Mouse (Mus musculus) heart, postnatal 36 days (tissue): Measurements from ENCODE around the gene Mast4. TPM values are rescaled to one million over a fixed set of nuclear protein-coding genes. Genes with fewer than 3 reads are reported as not detected.

Source experiments
- DNase-seq, 2 experiments: peaks; one replicate each; pipeline ENCODE4 v3.0.0; 2021 to 2022
- intact Hi-C: fragments of 180-260 bp; cut with DNase I; formaldehyde crosslinking; loops from one replicate; pipeline ENCODE4 v1.15.1; 2025
- total RNA-seq, 2 experiments: library from RNA; stranded (reverse); gene quantifications; 2 replicates each; pipeline ENCODE4 v1.2.3; 2021

The Mast4 gene
- total RNA-seq, 2 experiments from 2014 or later, result 26.8 to 29.3 TPM

DNA sequence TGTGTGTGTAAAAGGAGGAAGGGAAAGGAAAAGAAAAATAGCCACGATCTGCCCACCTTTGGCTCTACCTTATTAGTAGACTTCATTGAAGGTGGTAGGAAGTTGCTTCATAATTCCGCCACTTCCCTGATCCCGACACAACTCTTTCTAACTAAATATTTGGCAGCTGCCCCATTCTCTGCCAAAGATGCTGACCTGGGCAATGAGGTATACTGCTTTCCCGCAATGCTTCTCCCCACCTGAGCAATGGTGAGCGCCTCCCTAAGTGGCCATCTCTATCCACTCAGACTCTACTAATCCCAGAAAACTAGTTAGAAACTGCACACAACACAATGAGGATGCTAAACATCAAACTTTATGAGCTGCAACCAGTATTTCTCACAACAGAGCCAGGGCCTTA lies 129.1 kb downstream of the Mast4 start:
- no peak for DNase-seq
- intact Hi-C loops, result no loop called here

DNA sequence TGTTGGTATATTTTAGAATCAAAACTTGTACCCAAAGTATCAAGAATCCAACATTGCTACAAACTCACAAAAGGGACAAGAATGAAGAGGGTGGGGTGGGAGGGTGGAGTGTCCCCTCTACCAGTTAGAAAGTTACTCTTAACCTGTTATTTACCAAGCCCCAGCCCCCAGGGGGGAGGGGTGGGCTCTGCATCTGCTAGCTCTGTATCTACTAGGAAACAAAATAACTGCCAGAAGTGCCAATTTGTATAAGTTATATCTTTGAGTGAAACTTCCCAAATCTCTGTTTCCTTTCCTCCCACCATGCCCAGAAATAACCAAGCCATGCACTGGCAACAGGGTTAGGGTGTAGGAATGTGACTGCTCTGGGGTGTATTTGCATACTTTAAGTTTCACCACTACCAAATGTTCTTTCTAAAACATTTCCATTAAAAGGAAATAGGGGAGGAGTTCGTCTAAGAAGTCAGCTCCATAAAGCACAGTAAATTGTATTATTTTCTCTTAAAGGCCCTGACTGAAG lies 130.9 kb downstream of the Mast4 start:
- intact Hi-C loops, result no loop called here
- no peak for DNase-seq

DNA sequence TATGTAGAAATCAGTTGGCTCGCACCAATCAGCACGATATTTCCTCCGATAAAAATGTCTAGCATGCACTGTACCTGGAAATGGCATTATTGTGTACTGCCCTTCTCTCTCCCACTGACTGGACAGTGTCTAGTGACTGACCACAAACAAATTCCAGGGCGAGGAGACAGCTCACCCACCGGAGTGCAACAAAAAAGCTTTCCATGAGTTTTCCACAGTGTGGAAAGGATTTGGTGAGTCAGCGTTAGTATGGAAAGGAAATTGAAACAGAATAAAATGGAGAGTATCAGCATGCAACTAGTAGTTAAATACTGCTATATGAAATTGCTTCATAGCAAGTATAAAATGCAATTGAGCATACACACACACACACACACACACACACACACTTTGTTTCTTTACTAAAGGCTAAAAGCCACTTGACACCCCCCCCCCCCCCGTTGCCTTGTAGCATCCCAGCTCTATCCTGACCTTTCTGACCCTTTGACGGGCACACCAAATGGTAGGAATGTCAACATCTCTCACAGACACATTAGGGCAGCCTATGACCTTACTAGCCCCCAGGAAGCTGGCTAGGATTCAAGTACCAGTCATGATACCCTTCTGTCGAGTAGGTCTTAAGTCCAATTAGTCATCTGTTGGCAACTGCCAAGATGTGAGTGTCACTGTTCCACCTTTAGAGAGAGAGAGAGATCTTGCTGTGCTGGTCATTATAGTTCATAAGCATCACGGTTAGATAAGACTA lies 133.1 kb downstream of the Mast4 start:
- intact Hi-C loops, result no loop called here

DNA sequence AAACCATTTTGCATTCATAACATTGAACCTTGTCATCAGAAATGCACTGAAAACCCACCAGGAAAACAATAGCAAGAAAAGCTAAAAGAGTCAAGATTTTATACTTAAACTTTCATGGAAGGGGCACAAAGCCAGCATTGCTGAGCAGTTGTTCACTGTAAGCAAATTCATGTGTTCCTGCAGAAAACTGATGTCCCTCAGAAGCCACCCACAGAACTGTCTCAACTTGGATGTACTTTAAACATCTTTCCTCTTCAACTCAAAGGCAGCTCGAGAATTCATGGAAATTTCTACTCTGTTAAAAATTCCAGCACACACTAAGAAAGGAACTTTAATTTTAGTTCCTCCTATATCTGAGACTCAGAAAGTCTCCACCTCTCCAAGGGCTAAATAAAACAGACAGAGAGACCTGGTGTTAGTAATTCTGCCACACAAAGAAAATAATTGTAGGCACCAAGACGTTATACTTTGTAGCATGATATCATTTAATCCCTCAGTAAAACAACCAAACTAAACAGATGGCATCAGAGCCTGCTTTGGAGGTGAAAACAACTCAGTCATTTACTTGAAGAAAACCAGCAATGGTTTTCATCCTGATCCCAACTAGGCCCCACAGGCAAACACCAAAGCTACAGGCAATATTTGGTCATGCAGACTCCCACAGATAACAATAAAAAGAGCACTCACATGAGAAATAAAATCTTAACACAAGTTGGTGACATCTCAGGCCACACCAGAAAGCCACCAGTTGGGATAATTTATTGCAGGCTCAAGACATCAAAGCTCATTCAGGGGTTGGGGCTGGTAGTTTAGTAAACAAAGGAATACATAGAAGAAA lies 134.3 kb downstream of the Mast4 start:
- DNase-seq, result no peak
- intact Hi-C loops, result no loop called here

More for the DNA sequence above, 133.1 kb downstream of the Mast4 start:
- no peak for DNase-seq

DNA sequence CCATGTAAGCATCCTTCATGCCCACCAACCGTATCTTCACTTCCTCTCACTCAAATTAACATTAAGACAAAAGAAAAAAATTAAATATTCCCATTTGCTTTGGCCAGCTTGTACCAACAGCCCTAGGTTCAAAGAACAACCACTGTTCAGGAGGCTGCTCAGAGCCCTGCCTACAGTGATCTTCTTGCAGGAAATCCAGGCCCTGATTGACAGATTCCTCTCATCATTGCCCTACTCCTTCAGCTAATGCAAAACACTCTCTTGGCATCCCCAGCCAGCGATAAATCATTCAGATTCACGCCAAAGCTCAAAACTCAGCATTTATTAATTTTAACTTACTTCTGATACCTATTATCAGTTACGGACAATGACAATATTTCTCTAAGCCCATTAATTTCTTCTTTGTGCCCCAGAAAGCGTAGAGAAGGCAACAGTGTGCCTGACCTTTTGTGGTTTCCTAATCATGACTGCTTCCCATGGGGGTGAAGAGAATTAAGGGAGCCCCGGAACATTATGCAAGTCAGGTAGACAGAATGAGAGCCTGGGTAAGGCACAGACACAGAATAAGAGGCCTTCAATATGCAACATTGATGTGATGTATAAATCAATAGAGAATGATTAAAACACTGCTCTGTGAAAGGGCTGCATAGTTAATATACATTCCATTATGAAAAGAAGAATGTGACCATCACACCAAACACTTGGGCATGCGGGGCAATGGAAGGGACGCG lies 135.9 kb downstream of the Mast4 start:
- no peak for DNase-seq
- intact Hi-C loops, result no loop called here

DNA sequence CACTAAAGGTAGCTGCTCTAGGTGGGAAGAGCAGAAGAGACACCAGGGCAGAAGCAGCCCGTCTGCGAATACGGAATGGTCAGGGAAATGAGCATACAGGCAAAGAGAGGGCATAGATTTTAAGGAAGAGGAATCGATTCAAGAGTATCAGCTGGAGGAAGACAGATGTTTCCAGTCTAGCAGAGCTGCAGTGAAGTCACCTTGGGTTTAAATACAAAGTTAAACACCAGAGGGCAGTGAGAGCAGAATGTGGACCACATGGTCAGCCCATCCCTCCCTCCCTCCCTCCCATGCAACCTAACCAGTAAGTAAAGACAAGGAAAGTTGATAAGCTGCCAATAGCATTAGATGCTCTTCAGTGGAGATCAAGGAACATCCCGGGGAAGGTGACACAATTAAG lies 138.0 kb downstream of the Mast4 start:
- no peak for DNase-seq
- intact Hi-C loops, result no loop called here

DNA sequence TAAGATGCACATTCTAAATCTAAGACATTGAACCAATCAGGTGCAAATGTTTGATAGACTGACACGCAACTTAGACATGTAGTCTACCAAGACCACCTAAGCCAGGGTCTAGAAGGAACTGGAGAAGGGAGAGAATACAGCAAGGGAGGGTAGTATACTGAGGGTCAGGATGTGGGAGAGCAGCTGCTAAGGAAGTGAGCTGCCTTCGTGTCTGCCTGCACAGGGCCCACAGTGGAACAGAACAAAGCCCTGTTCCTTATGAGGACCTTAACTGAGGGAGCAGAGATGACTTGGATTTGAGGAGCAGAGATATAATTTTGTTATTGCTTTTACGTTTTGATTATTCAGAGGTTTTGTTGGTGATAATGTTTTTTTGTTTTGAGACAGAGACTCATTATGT lies 138.4 kb downstream of the Mast4 start:
- intact Hi-C loops, result no loop called here
- no peak for DNase-seq

DNA sequence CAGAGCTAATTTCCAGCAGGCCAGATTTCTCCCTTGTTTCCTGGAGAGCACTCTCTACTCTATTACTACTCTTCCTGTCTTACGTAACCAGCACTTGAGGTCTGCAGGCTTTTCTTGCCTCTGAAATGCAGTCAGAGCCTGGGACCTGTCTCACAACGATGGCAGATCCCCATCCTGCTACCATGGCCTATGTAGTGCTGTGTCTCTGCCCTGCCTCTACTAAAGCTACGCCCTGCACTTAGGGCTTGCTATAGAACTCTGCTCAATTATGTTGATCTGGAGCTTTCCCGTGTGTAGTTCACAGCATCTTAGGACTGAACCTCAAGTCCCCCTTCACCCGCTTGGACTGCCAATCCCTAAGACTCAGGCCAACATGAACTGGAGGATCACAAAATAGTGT lies 150.7 kb downstream of the Mast4 start:
- no peak for DNase-seq
- intact Hi-C loops, result no loop called here

DNA sequence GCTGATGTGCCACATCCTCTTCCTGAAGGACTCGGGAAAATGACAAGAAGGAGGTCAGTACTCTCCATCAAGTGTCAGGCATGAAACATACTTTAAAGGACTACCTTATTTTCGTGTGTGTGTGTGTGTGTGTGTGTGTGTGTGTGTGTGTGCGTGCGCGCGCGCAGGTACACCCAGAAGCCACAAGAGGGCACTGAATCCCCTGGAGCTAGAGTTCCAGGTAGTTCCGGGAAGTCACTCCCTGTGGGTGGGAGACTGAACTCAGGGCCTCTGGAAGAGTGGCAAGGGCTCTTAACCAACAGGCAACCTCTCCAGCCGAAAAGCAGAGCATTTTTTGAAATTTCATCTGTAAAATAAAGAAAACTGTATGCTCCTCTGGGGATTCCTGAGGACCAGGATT lies 152.5 kb downstream of the Mast4 start:
- DNase-seq, result no peak
- intact Hi-C loops, result no loop called here

DNA sequence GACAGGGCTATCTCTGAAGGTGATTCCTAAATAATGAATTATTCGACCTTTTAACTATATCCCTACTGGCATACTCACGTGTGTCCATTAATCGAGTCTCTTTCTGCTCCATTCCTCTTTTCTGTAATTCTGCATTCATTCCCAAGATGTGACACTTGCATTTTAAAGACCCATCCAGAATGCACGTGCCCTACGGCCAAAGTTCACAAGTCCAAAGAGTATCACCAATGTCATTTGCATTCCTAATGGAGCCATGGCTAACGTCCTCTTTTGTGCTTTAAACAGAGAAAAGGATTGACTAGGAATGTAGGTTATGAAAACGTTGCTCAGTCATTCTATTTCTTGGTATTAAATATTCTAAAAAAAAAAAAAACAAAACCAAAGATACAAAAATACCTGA lies 157.4 kb downstream of the Mast4 start:
- DNase-seq, result no peak
- intact Hi-C loops, result no loop called here

DNA sequence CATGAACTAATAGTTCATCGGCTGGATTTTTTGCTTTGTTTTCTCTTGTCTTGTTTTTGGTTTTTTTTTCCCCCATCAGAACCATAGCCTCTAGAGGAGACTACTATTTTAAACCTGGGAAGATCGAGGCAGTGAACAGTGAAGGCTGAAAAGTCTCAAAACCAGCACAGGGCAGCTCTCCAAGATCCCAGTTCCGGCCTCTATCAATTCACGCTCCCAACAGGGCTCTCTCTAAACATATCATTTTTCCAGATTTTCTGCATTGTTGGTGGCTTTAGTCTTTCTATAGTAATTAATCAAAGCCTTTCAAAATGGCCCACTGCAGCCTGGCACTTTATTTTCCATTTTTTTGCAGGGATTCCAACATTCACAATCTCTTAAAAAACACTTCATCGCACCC lies 159.9 kb downstream of the Mast4 start:
- intact Hi-C loops, result loop anchor here (5.0 kb wide), 1 partner anchor 523 kb away; no protein-coding TSS in a partner anchor
- peak; percentile 11 to 17 for DNase-seq

DNA sequence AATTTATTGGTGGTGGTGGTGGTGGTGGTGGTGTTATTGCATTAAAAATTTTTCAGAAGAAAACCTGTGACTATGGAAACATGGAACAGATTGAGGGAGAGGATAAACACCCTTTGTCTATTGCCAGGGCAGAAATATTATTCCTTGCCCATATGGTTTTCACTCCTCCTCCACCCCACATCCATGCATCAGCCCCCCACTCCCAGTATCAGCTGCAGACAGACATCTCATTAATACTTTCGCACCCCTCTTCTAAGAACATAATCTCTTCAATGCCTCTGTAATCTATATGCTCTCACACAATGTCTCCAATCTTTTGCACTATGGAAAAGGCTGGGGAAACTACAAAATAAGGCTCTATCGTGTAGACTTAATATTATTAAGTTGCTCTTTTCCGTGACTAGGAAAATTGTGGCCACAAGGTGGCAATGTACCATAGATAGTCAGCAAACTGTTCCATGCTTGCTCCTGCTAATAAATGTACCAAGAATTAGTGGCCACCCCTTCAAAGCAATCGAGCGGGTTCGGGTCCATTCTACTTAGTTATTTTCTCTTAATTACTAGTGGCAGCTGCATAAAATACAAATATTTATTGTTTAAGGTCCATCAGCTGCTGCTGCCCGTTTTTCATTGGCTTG lies 160.6 kb downstream of the Mast4 start:
- intact Hi-C loops, result loop anchor here (1.0 to 5.0 kb wide), 3 partner anchors 159 to 524 kb away; no protein-coding TSS in a partner anchor
- peak; percentile 73 for DNase-seq

DNA sequence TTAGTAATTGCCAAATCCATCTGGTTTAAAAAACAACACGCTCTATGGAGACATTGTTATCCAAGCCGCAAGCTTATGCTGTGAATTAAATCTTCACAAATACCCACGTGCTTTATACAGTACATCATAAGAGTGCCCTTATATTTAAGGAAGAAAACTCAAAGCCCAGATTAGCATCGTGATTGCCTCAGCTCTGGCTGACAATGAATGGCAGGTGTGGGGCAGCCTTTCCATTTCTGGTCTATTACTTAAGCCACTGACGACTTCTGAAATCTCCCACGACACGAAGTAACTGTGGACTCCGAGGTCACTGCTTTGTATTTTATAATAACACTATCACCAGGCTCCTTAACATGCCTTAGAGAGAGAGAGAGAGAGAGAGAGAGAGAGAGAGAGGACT lies 182.4 kb downstream of the Mast4 start:
- intact Hi-C loops, result no loop called here
- no peak for DNase-seq

DNA sequence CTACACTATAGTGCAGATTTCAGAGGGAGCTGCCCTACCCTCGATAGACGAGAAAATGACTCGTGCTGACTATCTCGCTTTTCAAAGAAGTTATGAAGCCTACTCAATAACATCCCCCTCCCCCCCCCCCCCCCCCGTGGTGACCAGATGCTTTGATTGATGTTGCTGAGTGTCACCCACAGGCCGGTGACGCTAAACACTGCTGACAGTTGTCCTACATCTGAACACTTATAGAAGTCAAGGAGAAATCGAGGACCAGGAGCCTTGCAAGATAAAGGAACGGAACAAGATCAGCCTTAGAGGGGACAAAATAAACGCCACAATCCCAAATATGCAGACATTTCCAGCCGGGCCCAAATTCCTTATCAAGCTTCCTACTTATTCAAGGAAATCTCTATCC lies 183.1 kb downstream of the Mast4 start:
- no peak for DNase-seq
- intact Hi-C loops, result no loop called here

DNA sequence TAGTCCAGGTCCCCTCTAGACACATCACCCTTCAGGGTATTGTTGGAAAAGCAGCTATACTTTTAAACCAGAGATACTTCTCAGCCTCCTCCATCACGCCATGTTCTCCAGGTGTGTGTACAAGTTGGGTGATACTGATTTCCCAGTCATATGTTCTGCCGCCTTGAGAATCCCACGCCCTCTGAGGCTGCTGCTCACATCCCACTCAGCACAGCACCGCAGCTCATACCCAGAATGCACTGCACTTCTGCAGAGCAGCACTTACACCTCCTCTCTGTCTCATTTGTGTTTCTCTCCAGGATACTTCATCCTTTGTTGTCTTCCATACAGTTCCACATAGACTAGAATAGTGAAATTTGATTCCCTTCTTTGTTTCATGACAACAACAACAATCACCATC lies 183.6 kb downstream of the Mast4 start:
- DNase-seq, result no peak
- intact Hi-C loops, result no loop called here

DNA sequence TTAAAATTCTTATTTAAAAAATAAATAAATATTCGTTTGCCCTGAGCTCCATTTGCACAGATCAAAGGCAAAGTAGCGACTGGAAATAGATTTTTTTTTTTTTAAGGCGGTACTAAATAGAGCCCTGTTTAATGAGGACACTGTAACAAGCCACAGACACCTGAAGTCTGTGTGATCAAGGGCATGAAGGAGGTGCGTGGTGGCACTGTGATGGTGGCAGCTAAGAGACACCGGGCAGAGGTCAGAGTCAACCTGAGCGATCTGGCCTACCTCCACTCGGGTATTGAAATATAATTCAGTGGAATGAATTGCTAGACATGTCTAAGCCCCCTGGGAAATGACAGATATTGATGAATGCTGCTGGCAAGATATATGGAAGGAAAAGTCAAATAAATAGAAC lies 184.9 kb downstream of the Mast4 start:
- no peak for DNase-seq
- intact Hi-C loops, result no loop called here

DNA sequence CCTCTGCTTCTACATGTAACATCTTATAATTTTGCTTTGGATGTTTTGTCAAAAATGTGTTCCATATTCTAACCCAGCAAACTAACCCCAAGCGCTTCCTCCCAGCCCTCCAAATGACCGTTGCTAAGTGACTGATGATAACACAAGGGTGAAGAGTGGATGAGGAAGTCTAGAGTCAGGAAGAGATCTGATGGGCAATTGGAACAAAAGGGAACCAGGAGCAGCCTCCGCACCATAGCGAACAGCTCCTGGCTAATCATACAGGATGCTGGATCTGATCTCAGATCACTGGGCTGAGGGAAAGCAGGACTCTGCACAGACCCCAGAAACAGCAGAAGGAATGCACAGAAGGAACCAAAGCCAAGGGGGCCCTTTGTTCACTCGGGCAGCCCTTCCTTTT lies 190.0 kb downstream of the Mast4 start:
- intact Hi-C loops, result no loop called here
- no peak for DNase-seq

DNA sequence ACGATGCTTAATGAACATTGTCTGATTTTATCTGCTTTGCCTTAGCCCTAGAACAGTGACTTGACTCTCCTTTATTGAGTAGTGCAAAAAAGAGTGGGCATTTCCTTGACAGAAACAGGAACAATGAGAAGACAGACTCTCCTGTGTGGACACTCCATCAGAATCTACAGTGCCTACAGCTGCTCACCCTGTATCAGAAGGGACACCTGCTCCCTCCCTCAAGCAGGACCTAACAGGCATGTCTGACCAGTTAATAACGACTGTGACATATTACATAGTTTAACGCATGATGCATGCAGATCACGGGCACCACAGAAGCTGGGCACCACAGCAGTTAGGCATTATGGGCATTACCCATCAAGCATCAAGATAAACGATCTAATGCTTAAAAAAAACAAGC lies 193.0 kb downstream of the Mast4 start:
- intact Hi-C loops, result no loop called here
- no peak for DNase-seq

DNA sequence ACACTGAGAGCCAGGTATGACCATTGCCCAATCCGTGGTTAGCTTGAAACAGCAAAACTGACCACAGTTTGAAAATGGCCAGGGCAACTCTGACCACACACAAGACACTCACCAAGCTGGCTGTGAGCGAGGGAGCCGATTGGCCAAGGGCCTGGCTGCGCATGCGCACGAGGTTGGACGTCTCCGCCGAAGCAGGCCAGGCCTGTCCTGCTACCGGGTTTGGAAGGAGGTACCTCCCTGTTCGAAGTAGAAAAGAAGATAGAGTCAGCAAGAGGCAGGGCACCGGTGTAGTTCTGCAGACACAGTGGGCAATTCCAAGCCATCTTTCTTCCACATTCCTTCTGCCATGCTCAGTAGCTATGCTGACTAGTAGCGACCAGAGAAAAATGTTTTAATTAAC lies 194.2 kb downstream of the Mast4 start:
- no peak for DNase-seq
- intact Hi-C loops, result no loop called here

DNA sequence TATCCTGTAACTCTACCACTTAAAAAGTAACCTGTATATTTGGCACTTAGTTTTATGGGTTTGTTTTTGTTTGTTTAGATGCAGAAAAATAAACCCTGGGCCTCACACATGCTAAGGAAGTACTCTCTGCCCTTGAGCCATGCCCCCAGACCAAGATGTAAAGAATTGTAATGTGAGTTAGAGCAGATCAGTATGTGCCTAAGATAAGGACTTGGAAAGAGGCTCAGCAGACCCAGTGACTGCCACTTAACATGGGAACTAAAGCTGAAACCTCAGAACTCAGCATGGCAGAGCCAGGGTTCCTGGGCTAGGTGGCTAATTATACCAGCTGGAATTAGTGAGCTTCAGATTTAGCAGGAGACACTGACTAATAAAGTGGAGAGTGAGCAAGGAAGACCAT lies 196.0 kb downstream of the Mast4 start:
- intact Hi-C loops, result no loop called here
- no peak for DNase-seq
